Mouse (Mus musculus) testis, adult 2 months (tissue): ENCODE results near the gene Hnf4a. TPM values are rescaled to one million over a fixed set of nuclear protein-coding genes. Genes with fewer than 3 reads are reported as not detected.

Source experiments
- H3K27ac ChIP-seq: fragments of 200-500 bp; 2 replicates; pipeline ENCODE4 v1.5.1; 2012; ENCODE audit warnings: low read depth, low read length; ENCODE audit not compliant: control insufficient read depth, insufficient read depth
- H3K27me3 ChIP-seq: fragments of 200-500 bp; 2 replicates; pipeline ENCODE4 v1.6.1; 2012; ENCODE audit warnings: mild to moderate bottlenecking, low read length, moderate library complexity; ENCODE audit not compliant: control insufficient read depth, insufficient read depth
- H3K36me3 ChIP-seq: fragments of 200-500 bp; 2 replicates; pipeline ENCODE4 v1.6.1; 2012; ENCODE audit warnings: mild to moderate bottlenecking, low read length; ENCODE audit not compliant: control insufficient read depth, insufficient read depth
- H3K4me1 ChIP-seq: fragments of 200-500 bp; 2 replicates; pipeline ENCODE4 v1.6.1; 2012; ENCODE audit warnings: low read length; ENCODE audit not compliant: control insufficient read depth, insufficient read depth
- H3K4me3 ChIP-seq: fragments of 200-500 bp; 2 replicates; pipeline ENCODE4 v1.5.1; 2012; ENCODE audit warnings: low read depth, mild to moderate bottlenecking, low read length, moderate library complexity, mixed read lengths; ENCODE audit not compliant: control insufficient read depth
- CTCF ChIP-seq: fragments of 200-500 bp; IDR thresholded peaks from 2 replicates; pipeline ENCODE4 v1.5.1; 2012; ENCODE audit warnings: low read depth, mild to moderate bottlenecking, inconsistent platforms, low read length, moderate library complexity; ENCODE audit not compliant: control insufficient read depth, insufficient read depth, insufficient replicate concordance
- POLR2A ChIP-seq: fragments of 200-500 bp; IDR thresholded peaks from 2 replicates; pipeline ENCODE4 v1.6.1; 2012; ENCODE audit warnings: low read depth, mild to moderate bottlenecking, inconsistent platforms, low read length, moderate library complexity; ENCODE audit not compliant: control insufficient read depth
- polyA plus RNA-seq: library from polyadenylated mRNA; depleted of rRNA; stranded (reverse); fragments of >200 nt; gene quantifications from 2 replicates; pipeline ENCODE4 v1.2.3, GENCODE M21; 2012

The Hnf4a gene
- polyA plus RNA-seq, 1 experiment = 0.10 TPM

- Histone ChIP-seq H3K4me1 (peaks cover 7% of the 10 kb centered on the region), H3K27me3 (no peaks in the 10 kb centered on the region), H3K36me3 (no peaks in the 10 kb centered on the region), H3K27ac (no peak overlapping the region), H3K4me3 (no peak overlapping the region)
- no peak for TF ChIP-seq POLR2A
- no peak for TF ChIP-seq CTCF
These were observed 76.8 kb downstream of the Hnf4a start for GRCm38 (mm10) chr2:163583226-163584087.

- Histone ChIP-seq H3K36me3 (no peaks in the 10 kb centered on the region), H3K27ac (no peak overlapping the region), H3K4me3 (no peak overlapping the region), H3K4me1 (peaks cover 10% of the 10 kb centered on the region), H3K27me3 (no peaks in the 10 kb centered on the region)
- TF ChIP-seq POLR2A = no peak
- no peak for TF ChIP-seq CTCF
These were observed 77.4 kb downstream of the Hnf4a start for GRCm38 (mm10) chr2:163584088-163584426.

GRCm38 (mm10) chr2:163586384-163587261, 80.0 kb downstream of the Hnf4a start:
- peak overlapping the region; percentile 91 for H3K4me3 ChIP-seq
- H3K4me1 ChIP-seq = peaks cover 18% of the 10 kb centered on the region
- peak; percentile 70 for TF ChIP-seq POLR2A
- TF ChIP-seq CTCF = peak; percentile 95
- H3K27ac ChIP-seq = peak overlapping the region; percentile 86
- H3K27me3 ChIP-seq = no peaks in the 10 kb centered on the region
- H3K36me3 ChIP-seq = no peaks in the 10 kb centered on the region

DNA sequence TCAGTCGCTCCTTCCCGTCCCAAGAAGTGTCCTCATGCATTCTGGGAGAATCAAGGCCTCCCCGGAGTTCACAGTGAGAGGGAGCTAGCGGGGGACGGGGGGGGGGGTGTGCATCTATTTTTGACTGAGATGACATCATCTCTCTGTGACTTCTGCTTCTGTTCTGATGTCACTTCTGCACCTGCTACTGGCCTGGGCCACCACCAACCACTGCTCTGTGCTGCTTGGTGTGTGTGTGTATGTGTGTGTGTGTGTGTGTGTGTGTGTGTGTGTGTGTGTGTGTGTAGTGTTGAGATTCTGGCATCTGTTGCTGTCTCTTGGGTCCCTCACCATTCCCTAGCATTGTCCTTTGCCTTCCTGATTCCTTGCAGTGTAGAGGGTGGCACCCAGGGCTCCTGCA, 80.9 kb downstream of the Hnf4a start:
- Histone ChIP-seq H3K36me3 (no peaks in the 10 kb centered on the region), H3K4me3 (peak overlapping the region; percentile 91)
- TF ChIP-seq CTCF = no peak

GRCm38 (mm10) chr2:163590211-163590610, 83.6 kb downstream of the Hnf4a start:
- TF ChIP-seq POLR2A (no peak), CTCF (no peak)
- Histone ChIP-seq H3K27ac (no peak overlapping the region), H3K36me3 (no peaks in the 10 kb centered on the region)

More for the DNA sequence above, 80.9 kb downstream of the Hnf4a start:
- Histone ChIP-seq H3K27me3 (no peaks in the 10 kb centered on the region), H3K27ac (peak overlapping the region; percentile 86), H3K4me1 (peaks cover 18% of the 10 kb centered on the region)

DNA sequence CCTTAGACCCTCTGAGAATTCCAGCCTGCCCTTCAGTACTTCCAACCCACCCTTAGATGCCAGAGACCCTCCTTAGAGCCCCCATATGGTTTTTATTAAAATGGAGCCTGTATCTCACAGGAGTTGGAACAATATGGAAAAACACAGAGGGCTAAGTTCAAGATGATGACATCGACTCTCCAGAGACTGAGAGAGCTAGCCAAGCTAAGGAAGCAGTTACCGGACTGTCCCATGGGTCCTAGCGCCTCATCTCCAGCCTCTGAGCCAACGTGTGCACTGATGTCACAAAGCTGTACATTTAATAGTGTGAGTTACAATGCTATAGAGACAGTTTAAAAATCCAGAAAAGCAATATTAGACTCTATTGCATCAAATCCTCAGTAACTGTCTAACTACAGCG, 84.4 kb downstream of the Hnf4a start:
- no peaks in the 10 kb centered on the region for H3K27me3 ChIP-seq
- H3K36me3 ChIP-seq = no peaks in the 10 kb centered on the region
- no peak overlapping the region for H3K4me3 ChIP-seq
- no peak overlapping the region for H3K27ac ChIP-seq
- TF ChIP-seq CTCF (no peak), POLR2A (no peak)
- peaks cover 14% of the 10 kb centered on the region for H3K4me1 ChIP-seq

More at GRCm38 (mm10) chr2:163590211-163590610, 83.6 kb downstream of the Hnf4a start:
- H3K27me3 ChIP-seq = no peaks in the 10 kb centered on the region
- H3K4me1 ChIP-seq = peaks cover 15% of the 10 kb centered on the region
- peak overlapping the region; percentile 21; the same call in 1 of the 2 replicates for H3K4me3 ChIP-seq

- Histone ChIP-seq H3K36me3 (no peaks in the 10 kb centered on the region), H3K4me3 (no peak overlapping the region), H3K27me3 (no peaks in the 10 kb centered on the region), H3K4me1 (peaks cover 16% of the 10 kb centered on the region), H3K27ac (no peak overlapping the region)
- TF ChIP-seq CTCF = peak; percentile 8; the same call in 1 of the 2 replicates
- no peak for TF ChIP-seq POLR2A
These were observed 85.5 kb downstream of the Hnf4a start for GRCm38 (mm10) chr2:163592084-163592483.
